Mouse (Mus musculus): ENCODE data around the gene Gm49486. TPM values are rescaled to one million over a fixed set of nuclear protein-coding genes. Genes with fewer than 3 reads are reported as not detected.
A peak's percentile ranks its signal among the peaks of the same experiment; 100 is the strongest.

Gene Gm49486
- polyA plus RNA-seq (2014; fragmentation: Nextera tagmentation; extraction: Ambion mirVana), result 0.21 and 0.61 TPM in 2 replicates

- peaks cover 22% of the 10 kb centered on the region; the same call in 1 of the 2 replicates for H3K36me3 ChIP-seq (ENCODE audit: control insufficient read depth, insufficient read depth, low read length)
- peak; percentile 86 for ATAC-seq (ENCODE audit: low FRiP score, low TSS enrichment)
- H3K4me3 ChIP-seq (ENCODE audit: low read length), result peak within 1 kb of the TSS; percentile 74
- H3K27me3 ChIP-seq (ENCODE audit: control insufficient read depth, insufficient read depth, low read length), result no peaks in the 10 kb centered on the region
- no peaks in the 10 kb centered on the region for H3K9me3 ChIP-seq (ENCODE audit: control insufficient read depth, low read length)
- H3K27ac ChIP-seq (ENCODE audit: low read depth, low read length), result peak within 1 kb of the TSS; percentile 95
- H3K4me2 ChIP-seq (replicated peaks; ENCODE audit: low read depth, low read length), result peak within 1 kb of the TSS; percentile 65
- peak within 1 kb of the TSS; percentile 68 for H3K9ac ChIP-seq (ENCODE audit: low read depth, low read length)
- 1% methylated on average over 49 of the region's 51 CpGs for WGBS
- H3K4me1 ChIP-seq (ENCODE audit: control insufficient read depth, insufficient read depth, low read length), result peaks cover 3% of the 10 kb centered on the region; the same call in 1 of the 2 replicates
These were observed at the start of gene Gm49486, which contains the start of gene Pick1 for GRCm38 (mm10) chr15:79229058-79229821. Gene Gm49486 (plus strand): TSS chr15:79229391. Gene Pick1 (plus strand): TSS chr15:79229173.

- H3K4me3 ChIP-seq (ENCODE audit: low read length), result no peak overlapping the region
- ATAC-seq (ENCODE audit: low FRiP score, low TSS enrichment), result no peak
These were observed 44.0 kb upstream of the Gm49486 start for GRCm38 (mm10) chr15:79185213-79185612.

GRCm38 (mm10) chr15:79187819-79188218, 41.4 kb upstream of the Gm49486 start:
- 92% methylated on average over 8 of the region's 8 CpGs for WGBS
- ATAC-seq (ENCODE audit: low FRiP score, low TSS enrichment), result no peak
- no peaks in the 10 kb centered on the region for H3K36me3 ChIP-seq (ENCODE audit: control insufficient read depth, insufficient read depth, low read length)
- no peak overlapping the region for H3K4me3 ChIP-seq (ENCODE audit: low read length)
- no peak overlapping the region for H3K27ac ChIP-seq (ENCODE audit: low read depth, low read length)
- H3K4me1 ChIP-seq (ENCODE audit: control insufficient read depth, insufficient read depth, low read length), result no peaks in the 10 kb centered on the region
- H3K4me2 ChIP-seq (replicated peaks; ENCODE audit: low read depth, low read length), result no peak overlapping the region
- no peak overlapping the region for H3K9ac ChIP-seq (ENCODE audit: low read depth, low read length)
- no peaks in the 10 kb centered on the region for H3K9me3 ChIP-seq (ENCODE audit: control insufficient read depth, low read length)
- no peaks in the 10 kb centered on the region for H3K27me3 ChIP-seq (ENCODE audit: control insufficient read depth, insufficient read depth, low read length)

More at GRCm38 (mm10) chr15:79185213-79185612, 44.0 kb upstream of the Gm49486 start:
- 82% methylated on average over 10 of the region's 10 CpGs for WGBS
- no peaks in the 10 kb centered on the region for H3K9me3 ChIP-seq (ENCODE audit: control insufficient read depth, low read length)
- no peak overlapping the region for H3K27ac ChIP-seq (ENCODE audit: low read depth, low read length)
- H3K4me1 ChIP-seq (ENCODE audit: control insufficient read depth, insufficient read depth, low read length), result no peaks in the 10 kb centered on the region
- H3K9ac ChIP-seq (ENCODE audit: low read depth, low read length), result no peak overlapping the region
- H3K4me2 ChIP-seq (replicated peaks; ENCODE audit: low read depth, low read length), result no peak overlapping the region
- no peaks in the 10 kb centered on the region for H3K36me3 ChIP-seq (ENCODE audit: control insufficient read depth, insufficient read depth, low read length)
- no peaks in the 10 kb centered on the region for H3K27me3 ChIP-seq (ENCODE audit: control insufficient read depth, insufficient read depth, low read length)

GRCm38 (mm10) chr15:79191426-79191825, 37.8 kb upstream of the Gm49486 start:
- no peak overlapping the region for H3K4me3 ChIP-seq (ENCODE audit: low read length)
- no peak overlapping the region for H3K9ac ChIP-seq (ENCODE audit: low read depth, low read length)
- no peak overlapping the region for H3K27ac ChIP-seq (ENCODE audit: low read depth, low read length)
- no peaks in the 10 kb centered on the region for H3K27me3 ChIP-seq (ENCODE audit: control insufficient read depth, insufficient read depth, low read length)
- H3K36me3 ChIP-seq (ENCODE audit: control insufficient read depth, insufficient read depth, low read length), result no peaks in the 10 kb centered on the region
- 0 out of 2 replicates have a peak, but pooled peaks cover 6% of the 10 kb centered on the region for H3K4me1 ChIP-seq (ENCODE audit: control insufficient read depth, insufficient read depth, low read length)
- H3K9me3 ChIP-seq (ENCODE audit: control insufficient read depth, low read length), result no peaks in the 10 kb centered on the region
- no peak overlapping the region for H3K4me2 ChIP-seq (replicated peaks; ENCODE audit: low read depth, low read length)
- ATAC-seq (ENCODE audit: low FRiP score, low TSS enrichment), result no peak
- WGBS, result 99% methylated on average over 2 of the region's 2 CpGs

- H3K9ac ChIP-seq (ENCODE audit: low read depth, low read length), result no peak overlapping the region
- no peak for ATAC-seq (ENCODE audit: low FRiP score, low TSS enrichment)
- H3K27ac ChIP-seq (ENCODE audit: low read depth, low read length), result peak overlapping the region; percentile 5; the same call in 1 of the 2 replicates
- no peak overlapping the region for H3K4me2 ChIP-seq (replicated peaks; ENCODE audit: low read depth, low read length)
- H3K9me3 ChIP-seq (ENCODE audit: control insufficient read depth, low read length), result no peaks in the 10 kb centered on the region
- H3K4me1 ChIP-seq (ENCODE audit: control insufficient read depth, insufficient read depth, low read length), result 0 out of 2 replicates have a peak, but pooled peaks cover 6% of the 10 kb centered on the region
- 93% methylated on average over 6 of the region's 6 CpGs for WGBS
- H3K4me3 ChIP-seq (ENCODE audit: low read length), result no peak overlapping the region
- no peaks in the 10 kb centered on the region for H3K36me3 ChIP-seq (ENCODE audit: control insufficient read depth, insufficient read depth, low read length)
- no peaks in the 10 kb centered on the region for H3K27me3 ChIP-seq (ENCODE audit: control insufficient read depth, insufficient read depth, low read length)
These were observed 36.7 kb upstream of the Gm49486 start for GRCm38 (mm10) chr15:79192450-79192849.

GRCm38 (mm10) chr15:79192885-79193845, 36.0 kb upstream of the Gm49486 start:
- Histone ChIP-seq H3K27ac (ENCODE audit: low read depth, low read length) (peak overlapping the region; percentile 37; the same call in 1 of the 2 replicates), H3K9me3 (ENCODE audit: control insufficient read depth, low read length) (no peaks in the 10 kb centered on the region), H3K4me3 (ENCODE audit: low read length) (no peak overlapping the region), H3K4me1 (ENCODE audit: control insufficient read depth, insufficient read depth, low read length) (0 out of 2 replicates have a peak, but pooled peaks cover 6% of the 10 kb centered on the region), H3K4me2 (replicated peaks; ENCODE audit: low read depth, low read length) (peak overlapping the region; percentile 15; the same call in 1 of the 2 replicates), H3K9ac (ENCODE audit: low read depth, low read length) (peak overlapping the region; percentile 18; the same call in 1 of the 2 replicates), H3K36me3 (ENCODE audit: control insufficient read depth, insufficient read depth, low read length) (no peaks in the 10 kb centered on the region), H3K27me3 (ENCODE audit: control insufficient read depth, insufficient read depth, low read length) (no peaks in the 10 kb centered on the region)
- ATAC-seq (ENCODE audit: low FRiP score, low TSS enrichment), result peak; percentile 38; the same call in 1 of the 2 replicates
- WGBS, result 40% methylated on average over 26 of the region's 27 CpGs

- Histone ChIP-seq H3K36me3 (ENCODE audit: control insufficient read depth, insufficient read depth, low read length) (no peaks in the 10 kb centered on the region), H3K4me3 (ENCODE audit: low read length) (no peak overlapping the region), H3K27me3 (ENCODE audit: control insufficient read depth, insufficient read depth, low read length) (no peaks in the 10 kb centered on the region), H3K9me3 (ENCODE audit: control insufficient read depth, low read length) (no peaks in the 10 kb centered on the region), H3K4me1 (ENCODE audit: control insufficient read depth, insufficient read depth, low read length) (0 out of 2 replicates have a peak, but pooled peaks cover 6% of the 10 kb centered on the region), H3K27ac (ENCODE audit: low read depth, low read length) (peak overlapping the region; percentile 24; the same call in 1 of the 2 replicates), H3K4me2 (replicated peaks; ENCODE audit: low read depth, low read length) (no peak overlapping the region), H3K9ac (ENCODE audit: low read depth, low read length) (0 out of 2 replicates have a peak overlapping the region, but pooled peaks have one; percentile 18)
- 77% methylated on average over 9 of the region's 9 CpGs for WGBS
- ATAC-seq (ENCODE audit: low FRiP score, low TSS enrichment), result no peak
These were observed 35.1 kb upstream of the Gm49486 start for GRCm38 (mm10) chr15:79194048-79194447.

GRCm38 (mm10) chr15:79194946-79195345, 34.2 kb upstream of the Gm49486 start:
- 72% methylated on average over 2 of the region's 2 CpGs for WGBS
- H3K4me3 ChIP-seq (ENCODE audit: low read length), result no peak overlapping the region
- 0 out of 2 replicates have a peak, but pooled peaks cover 6% of the 10 kb centered on the region for H3K4me1 ChIP-seq (ENCODE audit: control insufficient read depth, insufficient read depth, low read length)
- H3K36me3 ChIP-seq (ENCODE audit: control insufficient read depth, insufficient read depth, low read length), result no peaks in the 10 kb centered on the region
- ATAC-seq (ENCODE audit: low FRiP score, low TSS enrichment), result no peak
- H3K4me2 ChIP-seq (replicated peaks; ENCODE audit: low read depth, low read length), result no peak overlapping the region
- no peaks in the 10 kb centered on the region for H3K27me3 ChIP-seq (ENCODE audit: control insufficient read depth, insufficient read depth, low read length)
- H3K9ac ChIP-seq (ENCODE audit: low read depth, low read length), result no peak overlapping the region
- no peaks in the 10 kb centered on the region for H3K9me3 ChIP-seq (ENCODE audit: control insufficient read depth, low read length)
- no peak overlapping the region for H3K27ac ChIP-seq (ENCODE audit: low read depth, low read length)

Data from kidney, embryonic 14.5 days (tissue).